Mouse (Mus musculus): ENCODE results near the gene Nudt13. TPM values are rescaled to one million over a fixed set of nuclear protein-coding genes. Genes with fewer than 3 reads are reported as not detected.
"Not testable (repeated sequence)": the region's sequence is repeated elsewhere in the genome, so short reads cannot be mapped to it uniquely, and the experiment has no call there.

The Nudt13 gene
- polyA plus RNA-seq, 1 experiment from 2014 or later = 12.4 TPM

- Histone ChIP-seq H3K36me3 (no peaks in the 10 kb centered on the region), H3K27me3 (ENCODE audit: insufficient read depth, poor library complexity, severe bottlenecking) (no peaks in the 10 kb centered on the region), H3K4me3 (peak overlapping the region; percentile 65), H3K4me1 (0 out of 2 replicates have a peak, but pooled peaks cover 5% of the 10 kb centered on the region), H3K9me3 (no peaks in the 10 kb centered on the region), H3K27ac (peak overlapping the region; percentile 52; the same call in 1 of the 2 replicates)
- 52% methylated on average over 8 of the region's 8 CpGs for WGBS
- no peak for DNase-seq (ENCODE audit: low spot score)
Observed at GRCm38 (mm10) chr14:20294947-20295346, 450 bp downstream of the Nudt13 start.

- no peaks in the 10 kb centered on the region; the same call in 1 of the 2 replicates for H3K36me3 ChIP-seq
Observed at GRCm38 (mm10) chr14:20297616-20298015, 3.1 kb downstream of the Nudt13 start.

GRCm38 (mm10) chr14:20298131-20298530 lies 3.6 kb downstream of the Nudt13 start:
- Histone ChIP-seq H3K9me3 (no peaks in the 10 kb centered on the region), H3K4me1 (0 out of 2 replicates have a peak, but pooled peaks cover 5% of the 10 kb centered on the region), H3K27ac (no peak overlapping the region), H3K27me3 (ENCODE audit: insufficient read depth, poor library complexity, severe bottlenecking) (no peaks in the 10 kb centered on the region), H3K36me3 (no peaks in the 10 kb centered on the region; the same call in 1 of the 2 replicates), H3K4me3 (no peak overlapping the region)
- DNase-seq (ENCODE audit: low spot score) = no peak
- WGBS = 90% methylated on average over 3 of the region's 3 CpGs

More at GRCm38 (mm10) chr14:20297616-20298015, 3.1 kb downstream of the Nudt13 start:
- Histone ChIP-seq H3K4me3 (no peak overlapping the region), H3K27ac (no peak overlapping the region), H3K4me1 (0 out of 2 replicates have a peak, but pooled peaks cover 5% of the 10 kb centered on the region), H3K27me3 (ENCODE audit: insufficient read depth, poor library complexity, severe bottlenecking) (no peaks in the 10 kb centered on the region), H3K9me3 (no peaks in the 10 kb centered on the region)
- WGBS = 78% methylated on average over 3 of the region's 3 CpGs
- no peak for DNase-seq (ENCODE audit: low spot score)

GRCm38 (mm10) chr14:20305085-20305484 lies 10.6 kb downstream of the Nudt13 start:
- H3K36me3 ChIP-seq = peaks cover 23% of the 10 kb centered on the region
- H3K27me3 ChIP-seq (ENCODE audit: insufficient read depth, poor library complexity, severe bottlenecking); DNase-seq (ENCODE audit: low spot score); H3K9me3 ChIP-seq; H3K4me3 ChIP-seq; H3K4me1 ChIP-seq; H3K27ac ChIP-seq: not testable (repeated sequence)
- WGBS = 66% methylated on average over 2 of the region's 2 CpGs

GRCm38 (mm10) chr14:20315137-20315536 lies 20.6 kb downstream of the Nudt13 start:
- WGBS = 86% methylated on average over 1 of the region's 1 CpGs
- Histone ChIP-seq H3K27me3 (ENCODE audit: insufficient read depth, poor library complexity, severe bottlenecking) (no peaks in the 10 kb centered on the region), H3K4me3 (no peak overlapping the region), H3K27ac (no peak overlapping the region), H3K4me1 (no peaks in the 10 kb centered on the region), H3K36me3 (peaks cover 35% of the 10 kb centered on the region), H3K9me3 (no peaks in the 10 kb centered on the region)
- no peak for DNase-seq (ENCODE audit: low spot score)

- Histone ChIP-seq H3K9me3 (no peaks in the 10 kb centered on the region), H3K4me3 (no peak overlapping the region), H3K27ac (no peak overlapping the region), H3K36me3 (peaks cover 59% of the 10 kb centered on the region), H3K27me3 (ENCODE audit: insufficient read depth, poor library complexity, severe bottlenecking) (no peaks in the 10 kb centered on the region), H3K4me1 (no peaks in the 10 kb centered on the region)
- DNase-seq (ENCODE audit: low spot score) = no peak
- WGBS = 84% methylated on average over 3 of the region's 3 CpGs
Observed at GRCm38 (mm10) chr14:20319420-20319819, 24.9 kb downstream of the Nudt13 start.

GRCm38 (mm10) chr14:20324196-20324595 lies 29.7 kb downstream of the Nudt13 start:
- 94% methylated on average over 9 of the region's 9 CpGs for WGBS
- Histone ChIP-seq H3K27ac (no peak overlapping the region), H3K36me3 (peaks cover 76% of the 10 kb centered on the region), H3K4me3 (no peak overlapping the region), H3K9me3 (no peaks in the 10 kb centered on the region), H3K4me1 (no peaks in the 10 kb centered on the region), H3K27me3 (ENCODE audit: insufficient read depth, poor library complexity, severe bottlenecking) (no peaks in the 10 kb centered on the region)
- DNase-seq (ENCODE audit: low spot score) = no peak

- Histone ChIP-seq H3K27me3 (ENCODE audit: insufficient read depth, poor library complexity, severe bottlenecking) (no peaks in the 10 kb centered on the region), H3K27ac (no peak overlapping the region), H3K4me1 (no peaks in the 10 kb centered on the region), H3K9me3 (no peaks in the 10 kb centered on the region), H3K36me3 (peaks cover 79% of the 10 kb centered on the region), H3K4me3 (no peak overlapping the region)
- no peak for DNase-seq (ENCODE audit: low spot score)
- 71% methylated on average over 9 of the region's 9 CpGs for WGBS
Observed at GRCm38 (mm10) chr14:20328474-20328873, 34.0 kb downstream of the Nudt13 start.

GRCm38 (mm10) chr14:20331316-20331715 lies 36.8 kb downstream of the Nudt13 start:
- 90% methylated on average over 4 of the region's 4 CpGs for WGBS
- Histone ChIP-seq H3K27ac (no peak overlapping the region), H3K27me3 (ENCODE audit: insufficient read depth, poor library complexity, severe bottlenecking) (no peaks in the 10 kb centered on the region), H3K4me3 (no peak overlapping the region), H3K36me3 (peaks cover 89% of the 10 kb centered on the region), H3K4me1 (no peaks in the 10 kb centered on the region), H3K9me3 (no peaks in the 10 kb centered on the region)
- DNase-seq (ENCODE audit: low spot score) = no peak

GRCm38 (mm10) chr14:20339415-20339814 lies 44.9 kb downstream of the Nudt13 start:
- Histone ChIP-seq H3K36me3 (peaks cover 77% of the 10 kb centered on the region), H3K9me3 (no peaks in the 10 kb centered on the region), H3K4me1 (no peaks in the 10 kb centered on the region), H3K27ac (no peak overlapping the region), H3K4me3 (no peak overlapping the region), H3K27me3 (ENCODE audit: insufficient read depth, poor library complexity, severe bottlenecking) (no peaks in the 10 kb centered on the region)
- WGBS = 92% methylated on average over 5 of the region's 5 CpGs
- DNase-seq (ENCODE audit: low spot score) = no peak

- no peak overlapping the region for H3K27ac ChIP-seq
- no peaks in the 10 kb centered on the region for H3K9me3 ChIP-seq
- H3K36me3 ChIP-seq = peaks cover 71% of the 10 kb centered on the region
- no peak overlapping the region for H3K4me3 ChIP-seq
- no peak for DNase-seq (ENCODE audit: low spot score)
- H3K27me3 ChIP-seq (ENCODE audit: insufficient read depth, poor library complexity, severe bottlenecking) = no peaks in the 10 kb centered on the region
- 83% methylated on average over 8 of the region's 8 CpGs for WGBS
- no peaks in the 10 kb centered on the region for H3K4me1 ChIP-seq
Observed at GRCm38 (mm10) chr14:20340149-20340548, 45.7 kb downstream of the Nudt13 start.

GRCm38 (mm10) chr14:20340866-20341265 lies 46.4 kb downstream of the Nudt13 start:
- no peak overlapping the region for H3K4me3 ChIP-seq
- WGBS = 74% methylated on average over 7 of the region's 7 CpGs
- no peaks in the 10 kb centered on the region for H3K9me3 ChIP-seq
- H3K36me3 ChIP-seq = peaks cover 70% of the 10 kb centered on the region
- H3K4me1 ChIP-seq = no peaks in the 10 kb centered on the region
- no peaks in the 10 kb centered on the region for H3K27me3 ChIP-seq (ENCODE audit: insufficient read depth, poor library complexity, severe bottlenecking)
- H3K27ac ChIP-seq = no peak overlapping the region
- no peak for DNase-seq (ENCODE audit: low spot score)

- H3K9me3 ChIP-seq = no peaks in the 10 kb centered on the region
- peaks cover 16% of the 10 kb centered on the region; the same call in 1 of the 2 replicates for H3K4me1 ChIP-seq
- no peaks in the 10 kb centered on the region for H3K27me3 ChIP-seq (ENCODE audit: insufficient read depth, poor library complexity, severe bottlenecking)
- DNase-seq (ENCODE audit: low spot score) = no peak
- peaks cover 41% of the 10 kb centered on the region for H3K36me3 ChIP-seq
- no peak overlapping the region for H3K27ac ChIP-seq
- WGBS = 88% methylated on average over 9 of the region's 9 CpGs
- no peak overlapping the region for H3K4me3 ChIP-seq
Observed at GRCm38 (mm10) chr14:20345885-20346284, 51.4 kb downstream of the Nudt13 start.

- WGBS = 4% methylated on average over 15 of the region's 15 CpGs
- no peaks in the 10 kb centered on the region for H3K27me3 ChIP-seq (ENCODE audit: insufficient read depth, poor library complexity, severe bottlenecking)
- no peak for DNase-seq (ENCODE audit: low spot score)
- H3K4me1 ChIP-seq = peaks cover 16% of the 10 kb centered on the region; the same call in 1 of the 2 replicates
- no peaks in the 10 kb centered on the region for H3K9me3 ChIP-seq
- peaks cover 40% of the 10 kb centered on the region for H3K36me3 ChIP-seq
- H3K27ac ChIP-seq = peak overlapping the region; percentile 93
- peak overlapping the region; percentile 71 for H3K4me3 ChIP-seq
Observed at GRCm38 (mm10) chr14:20347441-20347990, 53.0 kb downstream of the Nudt13 start.

Data from heart, embryonic 10.5 days (tissue).